Mouse (Mus musculus) neural tube, embryonic 14.5 days (tissue): ENCODE results near the gene Card19. TPM values are rescaled to one million over a fixed set of nuclear protein-coding genes. Genes with fewer than 3 reads are reported as not detected.
A peak's percentile ranks its signal among the peaks of the same experiment; 100 is the strongest.

ENCODE experiments used
- ATAC-seq: fragments of 200-750 bp; cut with Nextera tagmentation; 2 replicates; pipeline ENCODE4 v1.8.0; 2017; ENCODE audit warnings: low read depth, mild to moderate bottlenecking, moderate TSS enrichment, moderate library complexity
- H3K27ac ChIP-seq: fragments of 300-500 bp; sonication (generic); 2 replicates; pipeline ENCODE4 v1.5.1; 2014; ENCODE audit warnings: low read depth, mild to moderate bottlenecking, control low read depth, low read length, moderate library complexity, mixed read lengths
- H3K27me3 ChIP-seq: fragments of 300-500 bp; sonication (generic); 2 replicates; pipeline ENCODE4 v1.6.1; 2014; ENCODE audit warnings: low read length; ENCODE audit not compliant: control insufficient read depth, insufficient read depth
- H3K36me3 ChIP-seq: fragments of 300-500 bp; sonication (generic); 2 replicates; pipeline ENCODE4 v1.6.1; 2014; ENCODE audit warnings: low read length, mixed read lengths; ENCODE audit not compliant: control insufficient read depth, insufficient read depth
- H3K4me1 ChIP-seq: fragments of 300-500 bp; sonication (generic); 2 replicates; pipeline ENCODE4 v1.6.1; 2014; ENCODE audit warnings: low read length; ENCODE audit not compliant: control insufficient read depth, insufficient read depth
- H3K4me2 ChIP-seq: fragments of 300-500 bp; sonication (generic); 2 replicates; pipeline ENCODE4 v1.6.1; 2014; ENCODE audit warnings: mild to moderate bottlenecking, low read depth, low read length, control low read depth
- H3K4me3 ChIP-seq: fragments of 300-500 bp; sonication (generic); 2 replicates; pipeline ENCODE4 v1.5.1; 2014; ENCODE audit warnings: low read depth, low read length, control low read depth, mixed read lengths
- H3K9ac ChIP-seq: fragments of 300-500 bp; sonication (generic); replicated peaks from 2 replicates; pipeline ENCODE4 v1.6.1; 2014; ENCODE audit warnings: low read depth, mild to moderate bottlenecking, control low read depth, low read length, mixed read lengths
- H3K9me3 ChIP-seq: fragments of 300-500 bp; sonication (generic); 2 replicates; pipeline ENCODE4 v1.6.1; 2016; ENCODE audit warnings: low read length; ENCODE audit not compliant: control insufficient read depth
- WGBS: fragments of 180-500 bp; shearing (Covaris S2); extraction: QIAGEN DNeasy Blood & Tissue Kit; methylation state at CpG from one replicate; pipeline ENCODE4 v1.1.7; 2014; 5-methylcytosine and 5-hydroxymethylcytosine counted together
- polyA plus RNA-seq: library from polyadenylated mRNA; unstranded; fragments of >200 nt; fragmentation: Nextera tagmentation; extraction: Ambion mirVana; gene quantifications from 2 replicates; pipeline ENCODE4 v1.2.1, GENCODE M21; 2014

The Card19 gene
- polyA plus RNA-seq, 1 experiment from 2014 or later = 35.7 TPM

DNA sequence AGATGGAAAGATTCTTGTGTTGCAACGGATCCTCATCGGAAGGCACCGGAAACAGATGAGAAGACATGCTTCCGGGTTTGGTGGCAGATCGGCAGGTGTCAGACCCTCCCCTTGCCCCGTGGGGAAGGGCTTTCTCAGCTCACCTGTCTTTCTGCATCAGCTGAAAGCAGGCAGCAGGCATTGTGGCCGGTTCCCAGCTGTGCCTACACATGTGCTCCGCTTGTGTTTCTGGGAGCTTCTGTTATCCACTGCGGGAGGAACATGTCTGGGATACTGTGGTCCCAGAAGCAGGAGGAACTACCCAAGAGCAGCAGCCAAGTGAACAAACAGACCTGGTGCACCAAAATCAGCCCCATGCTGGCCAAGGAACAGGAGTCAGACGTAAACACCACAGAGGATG lies 40.3 kb downstream of the Card19 start:
- Histone ChIP-seq H3K9me3 (no peaks in the 10 kb centered on the region), H3K4me3 (no peak overlapping the region), H3K27ac (no peak overlapping the region), H3K27me3 (no peaks in the 10 kb centered on the region), H3K4me1 (no peaks in the 10 kb centered on the region), H3K9ac (no peak overlapping the region), H3K36me3 (no peaks in the 10 kb centered on the region), H3K4me2 (no peak overlapping the region)
- ATAC-seq = no peak
- WGBS = 83% methylated on average over 10 of the region's 10 CpGs

- Histone ChIP-seq H3K4me2 (no peak overlapping the region), H3K36me3 (no peaks in the 10 kb centered on the region), H3K27me3 (no peaks in the 10 kb centered on the region), H3K9ac (no peak overlapping the region), H3K9me3 (no peaks in the 10 kb centered on the region), H3K27ac (no peak overlapping the region), H3K4me1 (no peaks in the 10 kb centered on the region), H3K4me3 (no peak overlapping the region)
- WGBS = 5% methylated on average over 12 of the region's 12 CpGs
- ATAC-seq = peak; percentile 85; the same call in 1 of the 2 replicates
These were observed 42.8 kb downstream of the Card19 start for GRCm38 (mm10) chr13:49172971-49173596.

DNA sequence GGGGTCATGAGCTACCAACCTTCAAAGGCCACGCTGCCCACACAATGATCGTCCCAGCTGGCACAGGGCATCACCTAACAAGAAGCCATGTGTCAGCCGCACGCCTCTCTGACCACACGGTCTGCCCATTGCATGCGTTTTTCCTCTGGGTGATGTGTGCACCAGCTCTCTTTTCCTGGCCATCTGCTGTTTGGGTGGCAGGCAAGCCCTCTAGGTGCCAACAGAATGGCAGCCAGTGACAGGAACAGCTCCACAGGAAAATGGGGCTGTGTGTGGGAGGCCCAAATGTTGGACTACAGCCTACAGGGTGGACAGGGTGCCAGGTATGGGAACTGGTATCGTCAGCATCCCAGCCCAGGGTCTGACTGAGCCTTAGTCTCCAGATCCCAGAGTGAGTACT lies 43.5 kb downstream of the Card19 start:
- no peak for ATAC-seq
- no peaks in the 10 kb centered on the region for H3K4me1 ChIP-seq
- no peak overlapping the region for H3K4me2 ChIP-seq
- H3K9ac ChIP-seq = no peak overlapping the region
- no peak overlapping the region for H3K27ac ChIP-seq
- H3K9me3 ChIP-seq = no peaks in the 10 kb centered on the region
- no peaks in the 10 kb centered on the region for H3K36me3 ChIP-seq
- H3K4me3 ChIP-seq = no peak overlapping the region
- H3K27me3 ChIP-seq = no peaks in the 10 kb centered on the region
- 87% methylated on average over 7 of the region's 7 CpGs for WGBS

GRCm38 (mm10) chr13:49171729-49172128 lies 44.1 kb downstream of the Card19 start:
- Histone ChIP-seq H3K27me3 (no peaks in the 10 kb centered on the region), H3K27ac (no peak overlapping the region), H3K4me3 (no peak overlapping the region), H3K9me3 (no peaks in the 10 kb centered on the region), H3K9ac (no peak overlapping the region), H3K4me1 (no peaks in the 10 kb centered on the region), H3K4me2 (no peak overlapping the region), H3K36me3 (no peaks in the 10 kb centered on the region)
- WGBS = 86% methylated on average over 1 of the region's 1 CpGs
- ATAC-seq = no peak

DNA sequence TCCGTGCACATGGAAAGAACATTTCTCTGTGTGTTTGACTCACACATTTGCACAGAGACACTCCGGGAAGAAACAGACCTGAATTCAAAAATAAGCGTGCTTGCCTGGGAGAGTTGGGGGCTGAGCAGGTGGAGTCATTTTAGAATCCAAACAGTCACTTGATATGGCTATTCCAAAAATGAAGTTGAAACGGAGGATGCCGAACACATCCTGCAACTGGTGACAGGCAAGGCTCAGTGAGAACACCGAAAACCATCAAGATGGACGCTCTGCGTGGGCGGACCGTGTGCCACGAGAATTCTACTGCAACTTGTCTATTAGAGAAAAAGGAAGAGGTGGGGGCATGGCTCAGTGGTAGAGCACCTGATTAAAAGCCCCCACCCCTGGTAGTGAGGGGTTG lies 45.2 kb downstream of the Card19 start:
- no peaks in the 10 kb centered on the region for H3K9me3 ChIP-seq
- H3K27me3 ChIP-seq = no peaks in the 10 kb centered on the region
- H3K36me3 ChIP-seq = no peaks in the 10 kb centered on the region
- no peaks in the 10 kb centered on the region for H3K4me1 ChIP-seq
- H3K4me3 ChIP-seq = no peak overlapping the region
- no peak overlapping the region for H3K4me2 ChIP-seq
- 93% methylated on average over 11 of the region's 11 CpGs for WGBS
- H3K9ac ChIP-seq = no peak overlapping the region
- no peak for ATAC-seq
- no peak overlapping the region for H3K27ac ChIP-seq

- Histone ChIP-seq H3K9me3 (no peaks in the 10 kb centered on the region), H3K36me3 (no peaks in the 10 kb centered on the region), H3K27me3 (no peaks in the 10 kb centered on the region), H3K4me3 (no peak overlapping the region), H3K27ac (no peak overlapping the region), H3K9ac (no peak overlapping the region), H3K4me2 (no peak overlapping the region), H3K4me1 (no peaks in the 10 kb centered on the region)
- WGBS = 19% methylated on average over 17 of the region's 17 CpGs
- ATAC-seq = peak; percentile 54; the same call in 1 of the 2 replicates
These were observed 46.2 kb downstream of the Card19 start for GRCm38 (mm10) chr13:49169448-49170207.

- no peaks in the 10 kb centered on the region for H3K36me3 ChIP-seq
- ATAC-seq = no peak
- WGBS = 73% methylated on average over 9 of the region's 9 CpGs
These were observed 48.8 kb downstream of the Card19 start for GRCm38 (mm10) chr13:49167081-49167480.

GRCm38 (mm10) chr13:49163645-49164044 lies 52.2 kb downstream of the Card19 start:
- no peak for ATAC-seq
- no peak overlapping the region for H3K9ac ChIP-seq
- no peak overlapping the region for H3K4me3 ChIP-seq
- WGBS = 85% methylated on average over 7 of the region's 7 CpGs
- H3K4me2 ChIP-seq = no peak overlapping the region
- no peaks in the 10 kb centered on the region for H3K4me1 ChIP-seq
- H3K27me3 ChIP-seq = no peaks in the 10 kb centered on the region
- no peaks in the 10 kb centered on the region for H3K9me3 ChIP-seq
- H3K27ac ChIP-seq = no peak overlapping the region
- no peaks in the 10 kb centered on the region for H3K36me3 ChIP-seq

More at GRCm38 (mm10) chr13:49167081-49167480, 48.8 kb downstream of the Card19 start:
- Histone ChIP-seq H3K4me2 (no peak overlapping the region), H3K4me3 (no peak overlapping the region), H3K4me1 (no peaks in the 10 kb centered on the region), H3K27me3 (no peaks in the 10 kb centered on the region), H3K9ac (no peak overlapping the region), H3K27ac (no peak overlapping the region), H3K9me3 (no peaks in the 10 kb centered on the region)

DNA sequence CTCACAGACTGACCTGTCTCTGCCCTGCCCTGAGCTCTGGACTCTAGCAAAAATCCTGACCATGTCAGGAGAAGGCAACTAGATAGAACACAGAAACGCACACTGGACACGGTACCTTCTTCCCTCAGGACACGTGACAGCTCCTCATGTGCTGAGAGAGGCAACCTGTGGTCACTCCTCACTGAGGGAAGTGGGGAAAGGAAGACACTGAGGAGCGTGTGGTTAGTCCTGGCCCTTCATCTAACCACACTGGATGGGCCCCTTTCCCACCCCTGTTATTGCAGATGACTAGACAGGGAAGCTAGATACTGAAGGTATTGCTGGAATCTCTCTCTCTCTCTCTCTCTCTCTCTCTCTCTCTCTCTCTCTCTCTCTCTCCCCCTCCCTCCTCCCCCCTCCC lies 53.1 kb downstream of the Card19 start:
- no peak for ATAC-seq
- Histone ChIP-seq H3K9ac (no peak overlapping the region), H3K27ac (no peak overlapping the region), H3K36me3 (no peaks in the 10 kb centered on the region), H3K4me1 (no peaks in the 10 kb centered on the region), H3K4me3 (no peak overlapping the region), H3K9me3 (no peaks in the 10 kb centered on the region), H3K27me3 (no peaks in the 10 kb centered on the region), H3K4me2 (no peak overlapping the region)
- WGBS = 80% methylated on average over 4 of the region's 4 CpGs
